Mouse (Mus musculus) cerebellum, postnatal 10 days (tissue): Measurements from ENCODE around the gene Celf5.

Experiments
- DNase-seq, 2 experiments: peaks; one replicate each; pipeline ENCODE4 v3.0.0; 2021; ENCODE audit warnings: mixed read lengths in 2 of 2

The Celf5 gene

GRCm38 (mm10) chr10:81472403-81473002 is 10.0 kb downstream of the Celf5 start:
- peak in 1 of 2 experiments; percentile 52 for DNase-seq

- peak; percentile 67 to 71 for DNase-seq
These were observed 12.1 kb downstream of the Celf5 start for GRCm38 (mm10) chr10:81470454-81470853.

- no peak for DNase-seq
These were observed 13.3 kb downstream of the Celf5 start for GRCm38 (mm10) chr10:81469253-81469652.

- DNase-seq = peak in 1 of 2 experiments; percentile 37
These were observed 14.8 kb downstream of the Celf5 start for GRCm38 (mm10) chr10:81467670-81468235.

- DNase-seq = peak in 1 of 2 experiments; percentile 12
These were observed 15.6 kb downstream of the Celf5 start for GRCm38 (mm10) chr10:81466881-81467280.

GRCm38 (mm10) chr10:81466066-81466465 is 16.4 kb downstream of the Celf5 start:
- no peak for DNase-seq

GRCm38 (mm10) chr10:81465265-81465645 is 17.3 kb downstream of the Celf5 start:
- peak in 1 of 2 experiments; percentile 23 for DNase-seq

GRCm38 (mm10) chr10:81464405-81465264 is 17.9 kb downstream of the Celf5 start:
- DNase-seq = peak; percentile 75 to 79

GRCm38 (mm10) chr10:81463531-81463930 is 19.0 kb downstream of the Celf5 start:
- peak in 1 of 2 experiments; percentile 6 for DNase-seq

GRCm38 (mm10) chr10:81462917-81463316 is 19.6 kb downstream of the Celf5 start:
- DNase-seq = peak in 1 of 2 experiments; percentile 17

GRCm38 (mm10) chr10:81462415-81462804 is 20.1 kb downstream of the Celf5 start:
- DNase-seq = peak; percentile 36 to 45

- peak; percentile 15 to 18 for DNase-seq
These were observed 20.7 kb downstream of the Celf5 start for GRCm38 (mm10) chr10:81461673-81462414.

- peak; percentile 34 to 36 for DNase-seq
These were observed 21.6 kb downstream of the Celf5 start for GRCm38 (mm10) chr10:81460951-81461350.

- peak; percentile 64 to 69 for DNase-seq
These were observed 22.0 kb downstream of the Celf5 start for GRCm38 (mm10) chr10:81460471-81460870.

- DNase-seq = peak in 1 of 2 experiments; percentile 10
These were observed 23.1 kb downstream of the Celf5 start for GRCm38 (mm10) chr10:81459399-81459798.

- DNase-seq = peak in 1 of 2 experiments; percentile 20
These were observed 24.2 kb downstream of the Celf5 start for GRCm38 (mm10) chr10:81458267-81458666.

GRCm38 (mm10) chr10:81457624-81458023 is 24.9 kb downstream of the Celf5 start:
- DNase-seq = peak in 1 of 2 experiments; percentile 10

- peak in 1 of 2 experiments; percentile 9 for DNase-seq
These were observed 25.4 kb downstream of the Celf5 start for GRCm38 (mm10) chr10:81456983-81457563.

- DNase-seq = peak in 1 of 2 experiments; percentile 8
These were observed 27.2 kb downstream of the Celf5 start, which contains the start of gene Nfic for GRCm38 (mm10) chr10:81455181-81455895. Gene Nfic, minus strand, starts transcription at chr10:81455635.

GRCm38 (mm10) chr10:81454106-81454505 is 28.4 kb downstream of the Celf5 start:
- DNase-seq = peak in 1 of 2 experiments; percentile 2

- peak in 1 of 2 experiments; percentile 11 for DNase-seq
These were observed 29.6 kb downstream of the Celf5 start for GRCm38 (mm10) chr10:81452947-81453288.
